Mouse (Mus musculus): ENCODE measurements around the gene Nfkb1. TPM values are rescaled to one million over a fixed set of nuclear protein-coding genes. Genes with fewer than 3 reads are reported as not detected.

Gene Nfkb1
- polyA plus RNA-seq, 1 experiment from 2014 or later = 13.7 TPM

- Histone ChIP-seq H3K36me3 (ENCODE audit: control insufficient read depth, insufficient read depth, low read length) (peaks cover 4% of the 10 kb centered on the region), H3K4me3 (ENCODE audit: low read length) (no peak overlapping the region), H3K27me3 (replicated peaks; ENCODE audit: control insufficient read depth, insufficient read depth, low read length) (no peaks in the 10 kb centered on the region), H3K27ac (ENCODE audit: low read length) (no peak overlapping the region), H3K9me3 (ENCODE audit: control insufficient read depth, low read length) (no peaks in the 10 kb centered on the region), H3K4me2 (ENCODE audit: low read depth, low read length) (no peak overlapping the region), H3K4me1 (ENCODE audit: control insufficient read depth, insufficient read depth, low read length) (peaks cover 5% of the 10 kb centered on the region; the same call in 1 of the 2 replicates), H3K9ac (ENCODE audit: low read depth, low read length) (no peak overlapping the region)
- 62% methylated on average over 9 of the region's 9 CpGs for WGBS
- ATAC-seq = no peak
These were observed 84.3 kb downstream of the Nfkb1 start for GRCm38 (mm10) chr3:135607021-135607420.

GRCm38 (mm10) chr3:135606592-135606991 is 84.8 kb downstream of the Nfkb1 start:
- H3K4me1 ChIP-seq (ENCODE audit: control insufficient read depth, insufficient read depth, low read length) = peaks cover 5% of the 10 kb centered on the region; the same call in 1 of the 2 replicates
- no peak overlapping the region for H3K4me3 ChIP-seq (ENCODE audit: low read length)
- no peaks in the 10 kb centered on the region for H3K27me3 ChIP-seq (replicated peaks; ENCODE audit: control insufficient read depth, insufficient read depth, low read length)
- H3K4me2 ChIP-seq (ENCODE audit: low read depth, low read length) = no peak overlapping the region
- no peaks in the 10 kb centered on the region for H3K9me3 ChIP-seq (ENCODE audit: control insufficient read depth, low read length)
- H3K9ac ChIP-seq (ENCODE audit: low read depth, low read length) = no peak overlapping the region
- H3K36me3 ChIP-seq (ENCODE audit: control insufficient read depth, insufficient read depth, low read length) = peaks cover 3% of the 10 kb centered on the region
- 87% methylated on average over 8 of the region's 8 CpGs for WGBS
- no peak overlapping the region for H3K27ac ChIP-seq (ENCODE audit: low read length)
- 0 out of 2 replicates have a peak, but pooled peaks have one; percentile 45 for ATAC-seq

GRCm38 (mm10) chr3:135605474-135605873 is 85.9 kb downstream of the Nfkb1 start:
- Histone ChIP-seq H3K4me1 (ENCODE audit: control insufficient read depth, insufficient read depth, low read length) (peaks cover 5% of the 10 kb centered on the region; the same call in 1 of the 2 replicates), H3K27me3 (replicated peaks; ENCODE audit: control insufficient read depth, insufficient read depth, low read length) (no peaks in the 10 kb centered on the region), H3K27ac (ENCODE audit: low read length) (no peak overlapping the region), H3K9me3 (ENCODE audit: control insufficient read depth, low read length) (no peaks in the 10 kb centered on the region), H3K36me3 (ENCODE audit: control insufficient read depth, insufficient read depth, low read length) (peaks cover 3% of the 10 kb centered on the region), H3K4me2 (ENCODE audit: low read depth, low read length) (no peak overlapping the region), H3K4me3 (ENCODE audit: low read length) (no peak overlapping the region), H3K9ac (ENCODE audit: low read depth, low read length) (no peak overlapping the region)
- WGBS = 53% methylated on average over 4 of the region's 4 CpGs
- no peak for ATAC-seq

GRCm38 (mm10) chr3:135604626-135605417 is 86.5 kb downstream of the Nfkb1 start:
- WGBS = 71% methylated on average over 10 of the region's 10 CpGs
- no peak for ATAC-seq

GRCm38 (mm10) chr3:135602731-135603130 is 88.6 kb downstream of the Nfkb1 start:
- WGBS = 87% methylated on average over 10 of the region's 10 CpGs

More at GRCm38 (mm10) chr3:135604626-135605417, 86.5 kb downstream of the Nfkb1 start:
- Histone ChIP-seq H3K4me3 (ENCODE audit: low read length) (no peak overlapping the region), H3K4me1 (ENCODE audit: control insufficient read depth, insufficient read depth, low read length) (peaks cover 5% of the 10 kb centered on the region; the same call in 1 of the 2 replicates), H3K4me2 (ENCODE audit: low read depth, low read length) (no peak overlapping the region), H3K9me3 (ENCODE audit: control insufficient read depth, low read length) (no peaks in the 10 kb centered on the region), H3K27me3 (replicated peaks; ENCODE audit: control insufficient read depth, insufficient read depth, low read length) (no peaks in the 10 kb centered on the region), H3K9ac (ENCODE audit: low read depth, low read length) (no peak overlapping the region), H3K27ac (ENCODE audit: low read length) (peak overlapping the region; percentile 61), H3K36me3 (ENCODE audit: control insufficient read depth, insufficient read depth, low read length) (no peaks in the 10 kb centered on the region; the same call in none of the 2 replicates)

DNA sequence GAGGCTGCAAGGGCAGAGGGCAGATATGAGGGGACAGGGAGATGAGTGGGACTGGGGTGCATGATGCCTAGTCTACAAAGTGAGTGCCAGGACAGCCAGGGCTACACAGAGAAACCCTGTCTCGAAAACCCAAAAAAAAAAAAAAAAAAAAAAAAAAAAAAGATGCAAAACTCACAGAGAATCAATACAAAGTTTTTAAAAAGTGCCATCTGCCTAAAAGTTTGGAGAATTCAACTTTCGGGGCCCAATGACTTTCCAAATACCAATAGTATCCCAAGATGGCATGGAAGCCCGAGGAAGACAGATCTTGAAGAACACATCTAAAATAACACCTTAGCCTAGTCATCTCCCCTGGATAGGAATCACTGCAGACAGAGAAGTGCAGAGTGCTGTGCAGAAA is 93.0 kb downstream of the Nfkb1 start:
- ATAC-seq = no peak
- Histone ChIP-seq H3K4me1 (ENCODE audit: control insufficient read depth, insufficient read depth, low read length) (peaks cover 9% of the 10 kb centered on the region), H3K4me3 (ENCODE audit: low read length) (no peak overlapping the region), H3K36me3 (ENCODE audit: control insufficient read depth, insufficient read depth, low read length) (peaks cover 8% of the 10 kb centered on the region), H3K27me3 (replicated peaks; ENCODE audit: control insufficient read depth, insufficient read depth, low read length) (no peaks in the 10 kb centered on the region), H3K9ac (ENCODE audit: low read depth, low read length) (no peak overlapping the region), H3K27ac (ENCODE audit: low read length) (no peak overlapping the region), H3K9me3 (ENCODE audit: control insufficient read depth, low read length) (no peaks in the 10 kb centered on the region), H3K4me2 (ENCODE audit: low read depth, low read length) (no peak overlapping the region)
- 78% methylated on average over 3 of the region's 3 CpGs for WGBS

More at GRCm38 (mm10) chr3:135602731-135603130, 88.6 kb downstream of the Nfkb1 start:
- no peak overlapping the region for H3K27ac ChIP-seq (ENCODE audit: low read length)
- H3K4me3 ChIP-seq (ENCODE audit: low read length) = no peak overlapping the region
- H3K36me3 ChIP-seq (ENCODE audit: control insufficient read depth, insufficient read depth, low read length) = no peaks in the 10 kb centered on the region; the same call in none of the 2 replicates
- H3K9ac ChIP-seq (ENCODE audit: low read depth, low read length) = no peak overlapping the region
- no peaks in the 10 kb centered on the region for H3K27me3 ChIP-seq (replicated peaks; ENCODE audit: control insufficient read depth, insufficient read depth, low read length)
- H3K4me2 ChIP-seq (ENCODE audit: low read depth, low read length) = no peak overlapping the region
- H3K9me3 ChIP-seq (ENCODE audit: control insufficient read depth, low read length) = no peaks in the 10 kb centered on the region
- no peak for ATAC-seq
- peaks cover 5% of the 10 kb centered on the region; the same call in 1 of the 2 replicates for H3K4me1 ChIP-seq (ENCODE audit: control insufficient read depth, insufficient read depth, low read length)

DNA sequence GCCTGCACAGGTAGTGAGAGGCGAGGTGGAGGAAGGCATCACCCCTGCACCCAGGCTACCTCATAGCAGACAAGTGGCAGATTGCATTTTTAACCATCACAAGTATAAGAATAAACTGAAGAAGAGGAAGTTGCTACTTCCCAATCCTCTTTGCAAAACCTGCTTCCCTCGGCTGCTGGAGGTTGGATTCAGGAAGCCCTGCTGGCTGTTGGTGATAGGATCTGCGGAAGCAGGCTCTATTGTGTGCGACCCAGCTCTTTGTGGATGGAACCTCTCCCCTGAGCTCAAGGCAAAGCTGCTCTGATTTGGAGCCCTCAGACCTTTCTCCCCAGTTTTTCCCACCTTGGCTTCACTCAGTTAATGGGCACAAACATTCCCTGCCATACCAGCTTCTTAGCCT is 94.3 kb downstream of the Nfkb1 start:
- 73% methylated on average over 4 of the region's 4 CpGs for WGBS
- Histone ChIP-seq H3K4me3 (ENCODE audit: low read length) (no peak overlapping the region), H3K27ac (ENCODE audit: low read length) (peak overlapping the region; percentile 74), H3K9me3 (ENCODE audit: control insufficient read depth, low read length) (no peaks in the 10 kb centered on the region), H3K27me3 (replicated peaks; ENCODE audit: control insufficient read depth, insufficient read depth, low read length) (no peaks in the 10 kb centered on the region), H3K9ac (ENCODE audit: low read depth, low read length) (no peak overlapping the region), H3K4me2 (ENCODE audit: low read depth, low read length) (no peak overlapping the region), H3K36me3 (ENCODE audit: control insufficient read depth, insufficient read depth, low read length) (peaks cover 9% of the 10 kb centered on the region), H3K4me1 (ENCODE audit: control insufficient read depth, insufficient read depth, low read length) (peaks cover 9% of the 10 kb centered on the region)
- ATAC-seq = peak; percentile 36; the same call in 1 of the 2 replicates

DNA sequence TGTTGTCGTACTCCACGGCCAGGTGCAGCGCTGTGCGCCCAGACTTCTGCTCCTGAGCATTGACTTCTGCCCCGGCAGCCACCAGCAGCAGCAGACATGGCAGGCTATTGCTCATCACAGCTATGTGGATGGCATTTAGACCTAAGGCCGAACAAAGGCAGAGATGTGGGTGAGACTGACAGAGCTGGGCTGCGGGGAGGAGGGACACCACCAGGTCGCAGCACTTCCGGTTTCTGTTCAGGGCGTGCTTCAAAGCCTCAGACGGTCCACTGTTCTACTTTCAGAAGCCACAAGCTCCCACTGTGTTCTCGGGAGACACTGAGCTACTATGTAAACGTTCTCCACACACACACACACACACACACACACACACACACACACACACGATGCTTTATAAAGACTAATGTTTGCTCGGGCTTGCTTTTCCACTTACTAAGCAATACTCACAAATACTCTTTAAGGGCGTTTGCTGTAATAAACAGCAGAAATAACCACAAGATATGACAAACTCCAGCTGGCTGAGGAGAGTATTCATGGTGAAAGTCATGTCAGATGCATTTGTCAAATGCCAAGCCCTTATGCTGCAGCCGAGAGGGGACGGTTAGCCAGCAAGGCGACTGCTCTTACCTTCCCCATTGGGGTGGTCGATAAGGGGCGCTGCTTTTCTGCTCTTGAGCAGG is 97.0 kb downstream of the Nfkb1 start:
- Histone ChIP-seq H3K36me3 (ENCODE audit: control insufficient read depth, insufficient read depth, low read length) (peaks cover 19% of the 10 kb centered on the region), H3K9me3 (ENCODE audit: control insufficient read depth, low read length) (no peaks in the 10 kb centered on the region), H3K4me2 (ENCODE audit: low read depth, low read length) (no peak overlapping the region), H3K27me3 (replicated peaks; ENCODE audit: control insufficient read depth, insufficient read depth, low read length) (no peaks in the 10 kb centered on the region), H3K9ac (ENCODE audit: low read depth, low read length) (no peak overlapping the region), H3K4me1 (ENCODE audit: control insufficient read depth, insufficient read depth, low read length) (peaks cover 9% of the 10 kb centered on the region), H3K4me3 (ENCODE audit: low read length) (no peak overlapping the region), H3K27ac (ENCODE audit: low read length) (0 out of 2 replicates have a peak overlapping the region, but pooled peaks have one; percentile 17)
- WGBS = 59% methylated on average over 21 of the region's 21 CpGs
- ATAC-seq = peak; percentile 52

GRCm38 (mm10) chr3:135592011-135592410 is 99.3 kb downstream of the Nfkb1 start:
- H3K9ac ChIP-seq (ENCODE audit: low read depth, low read length) = no peak overlapping the region
- H3K27ac ChIP-seq (ENCODE audit: low read length) = no peak overlapping the region
- H3K36me3 ChIP-seq (ENCODE audit: control insufficient read depth, insufficient read depth, low read length) = peaks cover 24% of the 10 kb centered on the region
- no peak overlapping the region for H3K4me3 ChIP-seq (ENCODE audit: low read length)
- H3K4me2 ChIP-seq (ENCODE audit: low read depth, low read length) = no peak overlapping the region
- 81% methylated on average over 4 of the region's 4 CpGs for WGBS
- H3K9me3 ChIP-seq (ENCODE audit: control insufficient read depth, low read length) = no peaks in the 10 kb centered on the region
- H3K27me3 ChIP-seq (replicated peaks; ENCODE audit: control insufficient read depth, insufficient read depth, low read length) = no peaks in the 10 kb centered on the region
- peaks cover 9% of the 10 kb centered on the region for H3K4me1 ChIP-seq (ENCODE audit: control insufficient read depth, insufficient read depth, low read length)
- no peak for ATAC-seq

Data from intestine, embryonic 16.5 days (tissue).